Mouse (Mus musculus): ENCODE data around the gene 4931422A03Rik.

4931422A03Rik gene

GRCm38 (mm10) chr2:103969437-103970040, 58.6 kb downstream of the 4931422A03Rik start:
- DNase-seq (ENCODE audit: low spot score): no peak

GRCm38 (mm10) chr2:103968919-103969436, 59.2 kb downstream of the 4931422A03Rik start:
- DNase-seq (ENCODE audit: low spot score): no peak

- DNase-seq (ENCODE audit: low spot score): no peak
These were observed 60.0 kb downstream of the 4931422A03Rik start for GRCm38 (mm10) chr2:103968186-103968585.

GRCm38 (mm10) chr2:103965391-103965790, 62.8 kb downstream of the 4931422A03Rik start:
- no peak for DNase-seq (ENCODE audit: low spot score)

- no peak for DNase-seq (ENCODE audit: low spot score)
These were observed 65.8 kb downstream of the 4931422A03Rik start for GRCm38 (mm10) chr2:103962349-103962748.

- no peak for DNase-seq (ENCODE audit: low spot score)
These were observed 68.6 kb downstream of the 4931422A03Rik start for GRCm38 (mm10) chr2:103959574-103959973.

GRCm38 (mm10) chr2:103959066-103959465, 69.1 kb downstream of the 4931422A03Rik start:
- no peak for DNase-seq (ENCODE audit: low spot score)

GRCm38 (mm10) chr2:103958634-103959033, 69.5 kb downstream of the 4931422A03Rik start:
- DNase-seq (ENCODE audit: low spot score): no peak

- no peak for DNase-seq (ENCODE audit: low spot score)
These were observed 70.3 kb downstream of the 4931422A03Rik start, which contains the start of gene Lmo2 for GRCm38 (mm10) chr2:103957649-103958546. Gene Lmo2, plus strand, starts transcription at chr2:103957986.

GRCm38 (mm10) chr2:103956867-103957266, 71.3 kb downstream of the 4931422A03Rik start:
- DNase-seq (ENCODE audit: low spot score): no peak

- no peak for DNase-seq (ENCODE audit: low spot score)
These were observed 72.4 kb downstream of the 4931422A03Rik start for GRCm38 (mm10) chr2:103955714-103956113.

- no peak for DNase-seq (ENCODE audit: low spot score)
These were observed 74.9 kb downstream of the 4931422A03Rik start for GRCm38 (mm10) chr2:103953050-103953835.

- DNase-seq (ENCODE audit: low spot score): no peak
These were observed 80.0 kb downstream of the 4931422A03Rik start for GRCm38 (mm10) chr2:103947982-103948655.

GRCm38 (mm10) chr2:103946892-103947291, 81.3 kb downstream of the 4931422A03Rik start:
- no peak for DNase-seq (ENCODE audit: low spot score)

- DNase-seq (ENCODE audit: low spot score): no peak
These were observed 82.5 kb downstream of the 4931422A03Rik start for GRCm38 (mm10) chr2:103945571-103946092.

GRCm38 (mm10) chr2:103944859-103945258, 83.3 kb downstream of the 4931422A03Rik start:
- no peak for DNase-seq (ENCODE audit: low spot score)

GRCm38 (mm10) chr2:103941085-103941484, 87.1 kb downstream of the 4931422A03Rik start:
- DNase-seq (ENCODE audit: low spot score): no peak

GRCm38 (mm10) chr2:103939003-103939402, 89.2 kb downstream of the 4931422A03Rik start:
- no peak for DNase-seq (ENCODE audit: low spot score)

- DNase-seq (ENCODE audit: low spot score): no peak
These were observed 89.6 kb downstream of the 4931422A03Rik start for GRCm38 (mm10) chr2:103938573-103938972.

- no peak for DNase-seq (ENCODE audit: low spot score)
These were observed 90.5 kb downstream of the 4931422A03Rik start for GRCm38 (mm10) chr2:103937670-103938069.

GRCm38 (mm10) chr2:103936666-103937065, 91.5 kb downstream of the 4931422A03Rik start:
- DNase-seq (ENCODE audit: low spot score): no peak

Data from layer of hippocampus, adult 9-10 months (tissue).